Mouse (Mus musculus): ENCODE data around the gene Mup7. TPM values are rescaled to one million over a fixed set of nuclear protein-coding genes. Genes with fewer than 3 reads are reported as not detected.

Gene Mup7
- total RNA-seq (2023) = not detected

DNA sequence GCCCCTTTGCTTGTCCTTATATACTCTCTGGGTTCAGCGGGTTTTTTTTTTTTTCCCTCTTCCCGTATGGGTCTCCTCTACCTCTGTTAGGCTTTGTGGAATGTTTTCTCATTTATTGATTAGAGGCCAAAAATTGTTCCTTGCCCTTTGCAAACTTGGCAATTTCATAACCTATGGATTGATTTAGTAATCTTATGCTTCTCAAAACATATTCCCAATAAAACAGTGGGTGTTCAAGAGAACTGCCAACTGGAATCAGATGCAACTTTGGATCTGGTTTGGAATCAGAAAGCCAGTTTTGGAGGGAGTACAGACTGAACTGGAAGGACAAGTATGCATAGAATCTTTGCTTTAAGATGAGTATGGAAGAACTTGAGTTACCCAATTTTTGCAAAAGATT, at the start of gene Mup7:
Gene Mup7, minus strand, starts transcription at position 101 of the 400 bp plus-strand sequence.

Other genes with a start within 250 kb of the Mup7 start
- not detected for gene Slc46a2, start 155.4 kb downstream of the Mup7 start, total RNA-seq (2023)
- not detected for gene Mup4, start 109.8 kb downstream of the Mup7 start, total RNA-seq (2023)
- gene Mup6, start 106.2 kb downstream of the Mup7 start, total RNA-seq (2023) = not detected
- gene Mup2, start 83.8 kb upstream of the Mup7 start, total RNA-seq (2023) = not detected
- not detected for gene Mup8, start 152.1 kb upstream of the Mup7 start, total RNA-seq (2023)

All from T-cell, adult 66 days (primary cell).